Mouse (Mus musculus) cortical plate, adult 2 months (tissue): Measurements from ENCODE around the gene Vamp2. TPM values are rescaled to one million over a fixed set of nuclear protein-coding genes. Genes with fewer than 3 reads are reported as not detected.

Experiments used
- H3K27ac ChIP-seq: fragments of 200-500 bp; 2 replicates; pipeline ENCODE4 v1.5.1; 2012; ENCODE audit warnings: low read length, control low read depth, inconsistent platforms; ENCODE audit not compliant: insufficient read depth
- H3K4me1 ChIP-seq: fragments of 200-500 bp; 2 replicates; pipeline ENCODE4 v1.6.1; 2011; ENCODE audit warnings: low read length; ENCODE audit not compliant: control insufficient read depth, insufficient read depth
- H3K4me3 ChIP-seq: fragments of 200-500 bp; 2 replicates; pipeline ENCODE4 v1.5.1; 2011; ENCODE audit warnings: mild to moderate bottlenecking, low read length, control low read depth; ENCODE audit not compliant: insufficient read depth
- CTCF ChIP-seq: fragments of 200-500 bp; IDR thresholded peaks from 2 replicates; pipeline ENCODE4 v1.5.1; 2011; ENCODE audit warnings: mild to moderate bottlenecking, control low read depth, low read length; ENCODE audit not compliant: insufficient read depth; ENCODE audit errors: extremely low read depth
- POLR2A ChIP-seq: fragments of 200-500 bp; IDR thresholded peaks from 2 replicates; pipeline ENCODE4 v1.6.1; 2011; ENCODE audit warnings: mild to moderate bottlenecking, low read length, control low read depth; ENCODE audit not compliant: insufficient read depth; ENCODE audit errors: extremely low read depth
- polyA plus RNA-seq: library from polyadenylated mRNA; depleted of rRNA; stranded (reverse); fragments of >200 nt; gene quantifications from 2 replicates; pipeline ENCODE4 v1.2.3, GENCODE M21; 2012

Gene Vamp2
- polyA plus RNA-seq, 1 experiment: 1,156 TPM

DNA sequence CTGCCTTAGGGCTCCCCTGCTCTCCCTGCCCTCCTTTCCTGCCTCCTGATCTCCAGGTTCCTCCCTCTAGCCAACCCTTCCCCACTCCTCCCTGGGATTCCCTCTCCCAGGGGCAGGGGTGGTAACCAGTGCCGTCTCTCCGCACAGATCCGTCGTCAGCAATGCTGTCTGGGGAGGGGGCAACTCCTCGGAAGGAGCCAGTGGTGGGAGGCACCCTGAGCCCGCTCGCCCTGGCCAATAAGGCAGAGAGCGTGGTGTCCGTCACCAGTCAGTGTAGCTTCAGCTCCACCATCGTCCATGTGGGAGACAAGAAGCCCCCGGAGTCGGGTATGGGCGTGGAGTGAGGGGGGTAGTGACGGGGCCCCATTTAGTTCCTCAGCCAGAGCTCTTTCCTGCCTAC is 16.2 kb downstream of the Vamp2 start:
- no peak overlapping the region for H3K27ac ChIP-seq
- H3K4me1 ChIP-seq: peaks cover 2% of the 10 kb centered on the region; the same call in 1 of the 2 replicates
- H3K4me3 ChIP-seq: no peak overlapping the region
- TF ChIP-seq POLR2A (no peak), CTCF (no peak)

- peaks cover 2% of the 10 kb centered on the region; the same call in 1 of the 2 replicates for H3K4me1 ChIP-seq
- no peak overlapping the region for H3K27ac ChIP-seq
- no peak overlapping the region for H3K4me3 ChIP-seq
- TF ChIP-seq POLR2A: no peak
- TF ChIP-seq CTCF: no peak
Observed at GRCm38 (mm10) chr11:69105227-69105626, 16.9 kb downstream of the Vamp2 start.

- no peak overlapping the region for H3K27ac ChIP-seq
- TF ChIP-seq CTCF (no peak), POLR2A (no peak)
- H3K4me3 ChIP-seq: no peak overlapping the region
- H3K4me1 ChIP-seq: peaks cover under 1% of the 10 kb centered on the region; the same call in 1 of the 2 replicates
Observed at GRCm38 (mm10) chr11:69105796-69106195, 17.5 kb downstream of the Vamp2 start.

DNA sequence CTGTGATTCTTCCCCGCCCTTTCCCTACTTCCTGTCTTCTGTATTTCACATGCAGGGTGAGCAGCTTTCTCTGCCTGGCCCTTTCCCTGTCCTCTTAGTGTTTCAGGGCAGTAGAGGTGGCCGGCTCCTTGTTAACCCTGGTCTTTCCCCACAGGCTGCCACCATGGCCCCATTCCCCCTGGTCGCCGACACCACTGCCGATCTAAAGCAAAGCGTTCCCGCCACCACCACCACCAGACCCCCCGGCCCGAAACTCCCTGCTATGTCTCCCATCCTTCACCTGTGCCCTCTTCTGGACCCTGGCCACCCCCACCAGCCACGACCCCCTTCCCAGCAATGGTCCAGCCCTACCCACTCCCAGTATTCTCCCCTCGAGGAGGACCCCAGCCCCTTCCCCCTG is 18.0 kb downstream of the Vamp2 start:
- no peak overlapping the region for H3K4me3 ChIP-seq
- no peaks in the 10 kb centered on the region for H3K4me1 ChIP-seq
- TF ChIP-seq POLR2A (no peak), CTCF (no peak)
- H3K27ac ChIP-seq: no peak overlapping the region

DNA sequence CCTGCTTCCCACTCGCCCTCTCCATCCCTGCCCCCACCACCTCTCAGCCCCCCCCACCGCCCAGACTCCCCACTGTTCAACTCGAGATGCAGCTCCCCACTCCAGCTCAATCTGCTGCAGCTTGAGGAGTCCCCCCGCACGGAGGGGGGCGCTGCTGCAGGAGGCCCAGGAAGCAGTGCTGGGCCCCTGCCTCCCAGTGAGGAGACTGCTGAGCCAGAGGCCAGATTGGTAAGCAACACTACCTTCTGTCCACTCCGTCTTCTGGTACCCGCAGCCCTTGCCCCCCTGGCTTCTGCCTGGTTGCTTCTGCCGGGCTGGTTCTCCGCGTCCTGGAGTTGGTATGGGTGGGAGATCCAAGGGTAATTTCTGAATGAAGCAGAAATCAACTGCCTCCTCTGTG is 18.6 kb downstream of the Vamp2 start:
- no peak overlapping the region for H3K4me3 ChIP-seq
- TF ChIP-seq CTCF: no peak
- TF ChIP-seq POLR2A: peak; percentile 11; the same call in 1 of the 2 replicates
- no peaks in the 10 kb centered on the region for H3K4me1 ChIP-seq
- H3K27ac ChIP-seq: no peak overlapping the region

DNA sequence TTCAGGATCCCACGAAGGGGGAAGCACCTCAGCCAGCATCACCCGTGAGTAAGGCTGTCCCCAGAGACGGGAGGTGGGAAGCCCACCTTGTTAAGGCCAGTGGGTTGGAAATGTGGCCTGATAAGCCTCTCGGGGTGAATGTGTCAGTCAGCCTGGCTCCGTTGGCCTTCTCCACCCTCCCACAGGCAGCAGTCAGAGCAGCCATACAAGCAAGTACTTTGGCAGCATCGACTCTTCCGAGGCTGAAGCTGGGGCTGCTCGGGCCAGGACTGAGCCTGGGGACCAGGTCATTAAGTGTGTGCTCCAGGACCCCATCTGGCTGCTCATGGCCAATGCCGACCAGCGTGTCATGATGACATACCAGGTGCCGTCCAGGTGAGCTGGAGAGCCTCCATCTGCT is 19.4 kb downstream of the Vamp2 start:
- H3K4me1 ChIP-seq: no peaks in the 10 kb centered on the region
- no peak overlapping the region for H3K4me3 ChIP-seq
- no peak overlapping the region for H3K27ac ChIP-seq
- TF ChIP-seq POLR2A: no peak
- TF ChIP-seq CTCF: no peak

- Histone ChIP-seq H3K4me3 (no peak overlapping the region), H3K4me1 (no peaks in the 10 kb centered on the region), H3K27ac (no peak overlapping the region)
- TF ChIP-seq CTCF (no peak), POLR2A (no peak)
Observed at GRCm38 (mm10) chr11:69108223-69108622, 19.9 kb downstream of the Vamp2 start.

DNA sequence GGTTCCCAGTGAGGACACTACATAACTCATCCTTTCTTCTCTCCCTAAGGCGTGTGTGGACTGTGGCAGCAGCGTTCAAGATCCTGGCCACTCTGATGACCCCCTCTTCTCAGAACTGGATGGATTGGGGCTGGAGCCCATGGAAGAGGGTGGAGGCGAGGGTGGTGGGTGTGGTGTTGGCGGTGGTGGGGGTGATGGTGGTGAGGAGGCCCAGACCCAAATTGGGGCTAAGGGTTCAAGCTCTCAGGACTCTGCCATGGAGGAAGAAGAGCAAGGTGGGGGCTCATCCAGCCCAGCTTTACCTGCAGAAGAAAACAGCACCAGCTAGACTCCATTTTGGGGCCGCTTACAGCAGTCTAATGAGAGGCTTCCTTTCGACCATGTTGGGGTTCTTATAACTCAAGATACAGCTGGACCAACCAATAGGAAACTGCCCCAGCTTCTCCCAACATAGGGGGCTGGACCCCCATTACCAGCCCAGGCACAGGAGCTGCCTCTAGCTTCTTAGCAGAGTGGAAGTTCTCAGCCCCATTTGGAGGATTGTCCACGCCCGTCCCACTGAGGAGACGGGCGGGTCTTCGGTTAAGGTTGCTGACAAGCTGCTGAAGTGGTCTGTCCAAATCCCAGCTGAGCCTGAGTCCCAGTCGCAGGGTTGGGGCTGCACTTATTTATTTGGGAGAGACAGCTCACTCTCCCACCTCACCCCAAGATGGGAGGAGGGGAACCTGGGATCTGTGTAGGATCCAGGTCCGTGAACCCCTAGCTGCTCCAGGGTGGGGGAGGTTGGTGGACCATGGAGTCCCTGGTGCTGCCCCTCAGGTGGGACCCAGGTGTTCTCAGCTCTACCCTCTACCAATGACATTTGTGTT is 21.0 kb downstream of the Vamp2 start:
- Histone ChIP-seq H3K4me3 (no peak overlapping the region), H3K4me1 (no peaks in the 10 kb centered on the region), H3K27ac (no peak overlapping the region)
- 0 out of 2 replicates have a peak, but pooled peaks have one; percentile 0 for TF ChIP-seq POLR2A
- TF ChIP-seq CTCF: no peak

GRCm38 (mm10) chr11:69110319-69111046 is 22.2 kb downstream of the Vamp2 start:
- TF ChIP-seq CTCF (no peak), POLR2A (peak; percentile 47; the same call in 1 of the 2 replicates)
- Histone ChIP-seq H3K4me1 (no peaks in the 10 kb centered on the region), H3K4me3 (peak overlapping the region; percentile 21), H3K27ac (no peak overlapping the region)
